Mouse (Mus musculus): ENCODE measurements around the gene Cdkl4. TPM values are rescaled to one million over a fixed set of nuclear protein-coding genes. Genes with fewer than 3 reads are reported as not detected.

Gene Cdkl4
- polyA plus RNA-seq, 1 experiment, result 2.4 TPM

DNA sequence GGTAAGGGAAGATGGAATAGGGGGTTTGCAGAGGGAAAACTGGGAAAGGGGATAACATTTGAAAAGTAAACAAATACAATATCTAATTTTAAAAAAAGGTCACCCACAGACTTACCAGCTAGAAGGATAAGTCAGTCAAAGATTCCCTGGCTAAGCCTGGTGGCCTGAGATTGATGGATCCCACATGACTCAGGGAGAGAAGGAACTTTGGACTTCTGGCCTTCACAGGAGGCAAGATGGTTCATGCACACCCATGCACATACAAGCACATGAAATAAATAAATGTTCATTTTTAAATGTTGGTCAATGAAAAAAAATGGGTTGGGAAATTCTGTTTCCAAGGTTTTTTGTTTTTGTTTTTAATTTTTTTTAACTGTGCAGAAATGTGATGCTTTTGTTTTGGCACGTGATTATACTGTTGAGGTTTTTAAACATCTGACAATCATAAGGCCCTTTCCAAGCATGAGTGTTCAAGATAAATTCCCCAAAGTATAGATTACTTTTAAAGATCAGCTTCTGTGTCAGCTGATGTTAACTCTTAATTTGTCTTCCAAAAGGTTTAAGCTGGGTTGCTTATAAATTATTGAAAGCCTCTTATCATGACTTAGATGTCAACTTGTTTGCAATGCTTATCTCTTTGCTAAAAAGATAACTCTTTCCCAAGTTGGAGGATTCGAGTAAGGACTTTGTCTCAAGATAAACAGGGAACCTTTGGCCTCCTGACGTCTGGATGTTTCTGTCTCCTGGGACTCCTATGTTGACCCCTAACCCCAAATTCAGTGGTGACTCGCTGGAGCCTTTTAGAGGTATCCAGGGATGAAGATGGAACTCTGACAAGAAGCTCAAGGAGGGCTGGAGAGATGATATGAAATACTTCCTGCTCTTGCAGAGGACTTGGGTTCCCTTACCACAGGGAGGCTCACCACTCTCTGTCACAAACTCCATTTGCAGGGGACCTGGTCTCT lies 67.8 kb downstream of the Cdkl4 start:
- no peak for TF ChIP-seq POLR2A (IDR thresholded peaks at IDR 0.05; ENCODE audit: borderline replicate concordance, extremely low read depth, low read depth, low read length)
- WGBS, result 23% methylated on average over 4 of the region's 4 CpGs
- Histone ChIP-seq H3K4me3 (replicated peaks; ENCODE audit: extremely low read depth, low read depth, low read length) (no peak overlapping the region), H3K4me1 (ENCODE audit: control insufficient read depth, insufficient read depth, low read length) (no peaks in the 10 kb centered on the region)
- DNase-seq, result no peak

DNA sequence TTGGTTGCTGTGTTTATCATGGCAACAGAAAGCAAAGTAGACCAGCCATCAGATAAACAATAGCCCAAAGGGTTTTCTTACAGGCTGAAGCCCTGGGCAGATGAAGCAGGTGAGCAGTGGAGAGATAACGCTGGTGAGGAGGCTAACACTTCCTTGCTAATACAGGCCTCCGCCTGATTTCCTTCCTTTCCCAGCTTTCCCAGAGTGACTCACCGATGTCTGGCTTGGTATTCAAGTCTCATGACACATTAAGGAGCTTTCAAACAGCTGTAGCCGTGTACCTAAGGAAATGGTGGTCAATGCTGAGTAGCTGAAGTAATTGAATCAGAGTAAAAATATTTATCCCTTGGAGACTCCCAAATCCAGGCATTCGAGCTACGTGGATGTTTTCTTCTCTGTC lies 71.8 kb downstream of the Cdkl4 start:
- TF ChIP-seq CTCF (IDR thresholded peaks at IDR 0.05; ENCODE audit: insufficient read depth, low read length), result no peak
- TF ChIP-seq POLR2A (IDR thresholded peaks at IDR 0.05; ENCODE audit: borderline replicate concordance, extremely low read depth, low read depth, low read length), result no peak
- Histone ChIP-seq H3K4me1 (ENCODE audit: control insufficient read depth, insufficient read depth, low read length) (no peaks in the 10 kb centered on the region), H3K4me3 (replicated peaks; ENCODE audit: extremely low read depth, low read depth, low read length) (no peak overlapping the region)
- DNase-seq, result no peak
- 66% methylated on average over 6 of the region's 6 CpGs for WGBS

DNA sequence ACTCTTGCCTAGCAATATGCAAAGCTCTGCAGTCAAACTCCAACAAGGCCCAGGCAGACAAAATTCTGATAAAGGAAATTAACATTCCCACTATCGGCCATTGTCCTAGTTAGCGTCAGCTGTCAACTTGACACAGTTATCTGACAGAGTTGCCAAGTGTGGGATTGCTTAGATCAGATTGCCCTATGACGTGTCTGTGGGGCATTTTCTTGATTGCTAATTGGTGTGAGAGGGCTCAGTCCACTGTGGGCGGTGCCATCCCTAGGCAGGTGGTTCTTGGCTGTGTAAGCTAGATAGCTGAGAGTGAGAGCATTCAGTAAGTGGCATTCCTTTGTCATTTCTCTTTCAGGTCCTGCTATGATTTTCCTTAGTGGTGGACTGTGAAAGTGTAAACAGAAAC lies 72.3 kb downstream of the Cdkl4 start:
- Histone ChIP-seq H3K4me1 (ENCODE audit: control insufficient read depth, insufficient read depth, low read length) (no peaks in the 10 kb centered on the region), H3K4me3 (replicated peaks; ENCODE audit: extremely low read depth, low read depth, low read length) (no peak overlapping the region)
- no peak for TF ChIP-seq POLR2A (IDR thresholded peaks at IDR 0.05; ENCODE audit: borderline replicate concordance, extremely low read depth, low read depth, low read length)
- no peak for TF ChIP-seq CTCF (IDR thresholded peaks at IDR 0.05; ENCODE audit: insufficient read depth, low read length)
- no peak for DNase-seq
- WGBS, result 81% methylated on average over 4 of the region's 4 CpGs

DNA sequence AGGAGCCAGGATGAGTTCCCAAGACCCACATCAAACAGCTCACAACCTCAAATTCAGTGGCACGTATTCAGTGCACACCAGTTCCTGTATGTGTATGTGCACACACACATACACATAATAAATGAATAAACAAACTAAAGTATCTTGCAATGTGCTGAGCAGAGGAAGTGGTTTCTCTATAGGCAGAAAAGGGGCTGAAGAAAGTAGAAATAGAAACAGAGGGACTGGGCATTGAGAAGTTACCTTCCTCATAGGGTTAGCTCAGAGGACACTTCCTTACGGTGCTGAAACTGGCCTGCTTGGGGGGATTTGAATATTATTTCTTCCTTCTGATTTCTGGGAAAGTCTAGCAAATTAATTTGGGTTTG lies 75.8 kb downstream of the Cdkl4 start:
- DNase-seq, result no peak
- Histone ChIP-seq H3K4me3 (replicated peaks; ENCODE audit: extremely low read depth, low read depth, low read length) (no peak overlapping the region), H3K4me1 (ENCODE audit: control insufficient read depth, insufficient read depth, low read length) (no peaks in the 10 kb centered on the region)
- 52% methylated on average over 2 of the region's 2 CpGs for WGBS
- TF ChIP-seq POLR2A (IDR thresholded peaks at IDR 0.05; ENCODE audit: borderline replicate concordance, extremely low read depth, low read depth, low read length) (no peak), CTCF (IDR thresholded peaks at IDR 0.05; ENCODE audit: insufficient read depth, low read length) (no peak)

DNA sequence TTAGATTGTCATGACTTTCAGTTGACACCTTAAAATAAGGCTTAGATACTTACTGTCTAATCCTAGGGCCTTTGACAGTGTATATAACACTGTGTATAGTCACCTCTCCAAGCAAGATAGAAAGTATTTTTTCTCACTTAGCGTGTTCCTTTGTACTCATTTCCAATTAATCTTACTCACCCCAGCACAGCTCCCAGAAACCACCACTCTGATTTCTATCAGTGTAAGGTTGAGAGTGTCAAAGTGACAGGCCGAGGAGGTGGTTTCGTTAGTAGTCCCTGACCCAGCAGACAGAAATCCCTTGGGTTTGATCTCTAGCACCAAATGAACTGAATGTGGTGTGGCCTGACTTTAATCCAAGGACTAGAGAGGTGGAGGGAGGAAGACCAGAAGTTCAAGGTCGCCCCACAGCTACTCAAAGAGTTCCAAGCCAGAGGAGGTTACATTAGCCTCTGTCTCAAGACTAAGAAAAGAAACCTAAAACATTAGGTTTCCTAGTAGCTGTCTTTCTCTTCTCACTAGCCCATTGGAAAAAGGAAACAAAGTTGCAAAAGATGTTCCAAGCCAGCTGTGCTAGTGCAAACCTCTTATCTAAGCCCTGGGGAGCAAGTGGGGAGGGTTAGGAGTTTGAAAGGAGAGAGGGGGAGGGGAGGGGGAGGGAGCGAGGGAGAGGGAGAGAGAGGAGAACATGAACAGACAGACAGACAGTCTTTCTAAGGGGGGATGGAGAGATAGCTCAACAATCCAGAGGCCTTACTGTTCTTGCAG lies 76.4 kb downstream of the Cdkl4 start:
- no peak for DNase-seq
- Histone ChIP-seq H3K4me1 (ENCODE audit: control insufficient read depth, insufficient read depth, low read length) (no peaks in the 10 kb centered on the region), H3K4me3 (replicated peaks; ENCODE audit: extremely low read depth, low read depth, low read length) (no peak overlapping the region)
- TF ChIP-seq POLR2A (IDR thresholded peaks at IDR 0.05; ENCODE audit: borderline replicate concordance, extremely low read depth, low read depth, low read length) (no peak), CTCF (IDR thresholded peaks at IDR 0.05; ENCODE audit: insufficient read depth, low read length) (no peak)
- WGBS, result 63% methylated on average over 5 of the region's 5 CpGs

DNA sequence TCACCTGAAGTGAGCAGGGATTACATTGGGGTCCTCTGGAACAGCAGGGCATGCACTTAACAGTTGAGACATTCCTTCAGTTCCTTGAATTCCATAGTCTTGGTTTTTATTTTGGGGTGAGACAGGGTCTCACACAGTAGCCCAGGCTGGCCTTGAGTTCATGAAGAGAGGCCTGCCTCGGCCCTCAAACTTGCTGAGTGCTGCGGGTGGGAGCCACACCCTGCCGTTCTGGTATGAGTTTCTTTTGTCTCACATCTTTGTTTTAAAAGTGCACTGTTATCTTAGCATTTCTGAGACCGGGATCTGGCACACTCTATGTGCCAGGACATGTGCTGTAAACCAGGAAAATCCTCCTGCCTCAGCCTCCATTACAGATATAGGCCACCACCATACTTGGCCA lies 77.6 kb downstream of the Cdkl4 start:
- TF ChIP-seq POLR2A (IDR thresholded peaks at IDR 0.05; ENCODE audit: borderline replicate concordance, extremely low read depth, low read depth, low read length) (no peak), CTCF (IDR thresholded peaks at IDR 0.05; ENCODE audit: insufficient read depth, low read length) (no peak)
- no peak overlapping the region for H3K4me3 ChIP-seq (replicated peaks; ENCODE audit: extremely low read depth, low read depth, low read length)
- WGBS, result 63% methylated on average over 4 of the region's 4 CpGs
- DNase-seq, result no peak
- no peaks in the 10 kb centered on the region for H3K4me1 ChIP-seq (ENCODE audit: control insufficient read depth, insufficient read depth, low read length)

DNA sequence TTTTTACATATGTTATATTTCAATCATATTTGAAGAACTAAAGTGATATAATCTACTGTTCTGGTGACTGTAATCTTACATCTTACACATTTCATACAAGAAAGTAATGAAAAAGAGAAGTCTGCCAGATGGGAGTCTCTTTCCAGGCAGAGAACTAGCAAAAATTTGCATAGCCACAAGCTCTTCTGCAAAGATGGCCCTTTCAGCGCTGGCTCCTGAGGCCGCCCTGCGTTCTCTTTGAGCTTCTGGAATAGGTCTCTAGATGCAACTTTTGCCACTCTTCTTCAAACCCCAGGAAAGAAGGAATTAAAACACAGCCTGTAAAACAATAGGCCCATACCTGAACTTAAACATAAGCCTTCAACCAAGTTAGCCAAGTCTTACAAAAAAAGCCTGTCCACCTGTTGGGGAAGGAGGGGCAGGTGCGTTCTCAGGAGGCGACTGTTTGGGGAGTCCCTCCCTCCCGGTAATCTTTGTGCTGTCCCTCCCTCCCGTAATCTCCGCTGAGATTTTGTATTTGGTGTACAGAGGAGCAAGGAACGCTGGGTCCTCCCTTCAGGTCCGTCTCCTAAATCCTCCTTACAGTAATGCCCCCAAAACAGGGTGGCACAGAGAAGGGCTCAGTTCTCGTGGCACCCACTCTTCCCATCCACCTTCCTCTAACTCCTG lies 78.9 kb downstream of the Cdkl4 start:
- DNase-seq, result no peak
- no peak overlapping the region for H3K4me3 ChIP-seq (replicated peaks; ENCODE audit: extremely low read depth, low read depth, low read length)
- 65% methylated on average over 11 of the region's 11 CpGs for WGBS
- H3K4me1 ChIP-seq (ENCODE audit: control insufficient read depth, insufficient read depth, low read length), result no peaks in the 10 kb centered on the region
- TF ChIP-seq CTCF (IDR thresholded peaks at IDR 0.05; ENCODE audit: insufficient read depth, low read length) (no peak), POLR2A (IDR thresholded peaks at IDR 0.05; ENCODE audit: borderline replicate concordance, extremely low read depth, low read depth, low read length) (no peak)

DNA sequence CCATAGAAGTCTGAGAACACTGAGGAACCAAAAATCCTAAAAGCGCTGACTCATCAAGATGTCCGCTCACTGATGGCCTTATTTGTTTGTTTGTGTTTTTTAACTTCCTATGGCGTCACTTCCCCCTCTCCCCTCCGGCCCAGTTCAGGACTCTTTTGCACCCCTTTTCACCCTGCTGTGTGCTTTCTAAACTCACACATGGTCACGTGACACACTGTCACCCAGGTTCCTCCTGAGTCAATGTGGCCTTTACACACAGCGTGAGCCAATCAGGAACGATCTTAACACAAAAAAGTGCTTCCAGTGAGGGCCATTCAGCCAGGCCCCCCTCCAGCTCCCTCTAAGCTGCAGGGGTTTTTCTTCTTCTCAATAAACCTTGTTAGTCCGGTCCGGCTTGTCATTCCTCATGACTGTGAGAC lies 80.4 kb downstream of the Cdkl4 start:
- TF ChIP-seq POLR2A (IDR thresholded peaks at IDR 0.05; ENCODE audit: borderline replicate concordance, extremely low read depth, low read depth, low read length), result no peak
- no peak for TF ChIP-seq CTCF (IDR thresholded peaks at IDR 0.05; ENCODE audit: insufficient read depth, low read length)
- 71% methylated on average over 9 of the region's 9 CpGs for WGBS
- DNase-seq, result no peak
- H3K4me1 ChIP-seq (ENCODE audit: control insufficient read depth, insufficient read depth, low read length), result no peaks in the 10 kb centered on the region
- no peak overlapping the region for H3K4me3 ChIP-seq (replicated peaks; ENCODE audit: extremely low read depth, low read depth, low read length)

DNA sequence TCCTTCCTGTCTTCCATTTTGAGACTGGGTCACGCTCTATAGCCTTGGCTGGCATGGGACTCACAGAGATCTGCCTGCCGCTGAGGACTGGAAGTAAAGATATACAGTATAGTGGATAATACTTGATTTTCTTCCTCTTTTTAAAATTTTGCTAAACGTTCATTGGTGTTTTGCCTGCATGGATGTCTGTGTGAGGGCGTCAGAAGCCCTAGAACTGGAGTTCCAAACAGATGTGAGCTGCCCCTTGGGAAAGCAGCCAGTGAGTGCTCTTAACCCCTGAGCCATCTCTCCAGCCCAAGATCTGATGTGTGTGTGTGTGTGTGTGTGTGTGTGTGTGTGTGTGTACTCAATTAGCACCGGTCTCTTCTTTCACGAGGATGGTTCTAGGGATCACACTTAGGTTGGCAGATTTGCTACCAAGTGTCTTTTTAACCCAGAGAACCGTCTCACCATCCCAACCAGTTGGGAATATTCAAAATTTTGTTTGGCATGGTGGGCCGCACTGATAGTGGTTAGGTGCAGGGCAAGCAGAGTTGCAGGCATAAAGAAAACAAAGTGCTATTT lies 80.9 kb downstream of the Cdkl4 start:
- TF ChIP-seq POLR2A (IDR thresholded peaks at IDR 0.05; ENCODE audit: borderline replicate concordance, extremely low read depth, low read depth, low read length) (no peak), CTCF (IDR thresholded peaks at IDR 0.05; ENCODE audit: insufficient read depth, low read length) (no peak)
- WGBS, result 81% methylated on average over 8 of the region's 8 CpGs
- Histone ChIP-seq H3K4me1 (ENCODE audit: control insufficient read depth, insufficient read depth, low read length) (no peaks in the 10 kb centered on the region), H3K4me3 (replicated peaks; ENCODE audit: extremely low read depth, low read depth, low read length) (no peak overlapping the region)
- DNase-seq, result no peak
